Mouse (Mus musculus): ENCODE results near the gene Gcnt1. TPM values are rescaled to one million over a fixed set of nuclear protein-coding genes. Genes with fewer than 3 reads are reported as not detected.

The Gcnt1 gene
- polyA plus RNA-seq, 1 experiment from 2014 or later, result 0.58 TPM

DNA sequence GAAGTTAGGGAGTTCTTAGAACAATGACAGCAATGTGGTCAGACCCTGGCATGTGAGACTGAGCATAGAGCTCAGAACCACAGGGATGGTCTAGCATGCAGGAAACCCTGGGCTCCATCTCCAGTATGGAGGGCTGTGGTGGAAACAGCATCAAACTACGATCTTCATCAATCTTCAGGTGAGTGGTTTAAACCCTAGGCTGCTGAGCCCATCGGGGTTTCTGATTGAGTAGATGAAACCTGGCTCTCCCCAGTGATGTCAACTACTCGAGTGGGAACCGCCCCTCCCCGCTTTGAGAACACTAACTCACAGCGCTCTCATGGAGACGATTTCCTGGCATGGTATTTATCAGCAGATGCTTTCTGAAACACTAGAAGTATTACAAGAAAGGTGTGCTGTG is 7.9 kb upstream of the Gcnt1 start:
- Histone ChIP-seq H3K4me2 (ENCODE audit: low read length) (no peak overlapping the region), H3K27ac (ENCODE audit: low read length) (no peak overlapping the region), H3K4me3 (replicated peaks; ENCODE audit: low read length) (no peak overlapping the region), H3K36me3 (ENCODE audit: control insufficient read depth, insufficient read depth) (no peaks in the 10 kb centered on the region), H3K9ac (replicated peaks; ENCODE audit: low read depth, low read length) (no peak overlapping the region), H3K9me3 (ENCODE audit: control insufficient read depth, low read length) (no peaks in the 10 kb centered on the region), H3K4me1 (replicated peaks; ENCODE audit: control insufficient read depth, insufficient read depth, low read length) (no peaks in the 10 kb centered on the region), H3K27me3 (replicated peaks; ENCODE audit: control insufficient read depth, insufficient read depth, low read length) (no peaks in the 10 kb centered on the region)
- 77% methylated on average over 7 of the region's 7 CpGs for WGBS
- ATAC-seq, result no peak

GRCm38 (mm10) chr19:17378845-17379244 is 6.2 kb upstream of the Gcnt1 start:
- no peaks in the 10 kb centered on the region for H3K36me3 ChIP-seq (ENCODE audit: control insufficient read depth, insufficient read depth)
- H3K4me2 ChIP-seq (ENCODE audit: low read length), result no peak overlapping the region
- no peak for ATAC-seq

DNA sequence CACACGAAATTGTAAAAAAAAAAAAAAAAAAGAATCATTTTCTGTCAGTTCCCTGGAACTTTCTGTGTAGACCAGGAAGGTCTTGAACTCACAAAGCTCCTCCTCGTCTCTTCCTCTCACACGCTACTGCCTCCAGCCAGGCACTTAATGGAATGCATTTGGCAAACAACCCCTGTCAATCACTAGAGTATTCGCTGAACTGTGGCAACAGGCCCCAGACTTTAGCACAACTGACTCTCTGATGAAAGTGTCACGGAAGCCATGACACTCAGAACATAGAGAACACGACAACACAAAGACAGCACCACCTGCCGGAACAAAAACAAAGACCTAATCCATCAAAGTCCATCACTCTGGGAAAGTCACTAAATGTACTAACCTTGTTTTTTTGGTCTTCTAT is 3.1 kb downstream of the Gcnt1 start:
- Histone ChIP-seq H3K9ac (replicated peaks; ENCODE audit: low read depth, low read length) (no peak overlapping the region), H3K27ac (ENCODE audit: low read length) (no peak overlapping the region), H3K27me3 (replicated peaks; ENCODE audit: control insufficient read depth, insufficient read depth, low read length) (no peaks in the 10 kb centered on the region), H3K4me1 (replicated peaks; ENCODE audit: control insufficient read depth, insufficient read depth, low read length) (no peaks in the 10 kb centered on the region), H3K36me3 (ENCODE audit: control insufficient read depth, insufficient read depth) (no peaks in the 10 kb centered on the region), H3K4me2 (ENCODE audit: low read length) (no peak overlapping the region), H3K4me3 (replicated peaks; ENCODE audit: low read length) (no peak overlapping the region), H3K9me3 (ENCODE audit: control insufficient read depth, low read length) (no peaks in the 10 kb centered on the region)
- 61% methylated on average over 7 of the region's 7 CpGs for WGBS
- no peak for ATAC-seq

More at GRCm38 (mm10) chr19:17378845-17379244, 6.2 kb upstream of the Gcnt1 start:
- H3K4me1 ChIP-seq (replicated peaks; ENCODE audit: control insufficient read depth, insufficient read depth, low read length), result no peaks in the 10 kb centered on the region
- H3K27ac ChIP-seq (ENCODE audit: low read length), result no peak overlapping the region
- no peaks in the 10 kb centered on the region for H3K27me3 ChIP-seq (replicated peaks; ENCODE audit: control insufficient read depth, insufficient read depth, low read length)
- no peaks in the 10 kb centered on the region for H3K9me3 ChIP-seq (ENCODE audit: control insufficient read depth, low read length)
- H3K9ac ChIP-seq (replicated peaks; ENCODE audit: low read depth, low read length), result no peak overlapping the region
- no peak overlapping the region for H3K4me3 ChIP-seq (replicated peaks; ENCODE audit: low read length)

DNA sequence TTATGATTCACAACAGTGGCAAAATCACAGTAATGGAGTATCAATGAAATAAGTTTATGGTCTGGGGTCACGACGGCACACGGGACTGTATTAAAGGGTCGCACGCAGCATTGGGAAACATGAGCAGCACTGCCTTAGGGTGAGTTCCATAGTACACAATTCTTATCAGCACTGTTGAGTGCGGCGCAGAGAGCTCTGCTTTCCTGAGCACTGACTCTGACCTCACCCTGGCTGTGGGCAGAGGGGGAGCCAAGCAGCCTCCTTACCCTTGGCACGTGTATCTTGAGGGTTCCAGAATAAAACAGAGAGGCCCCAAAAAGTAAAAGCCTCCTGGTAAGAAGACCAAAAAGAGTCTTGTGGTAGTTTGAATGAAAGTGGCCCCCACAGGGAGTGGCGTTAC is 4.1 kb downstream of the Gcnt1 start:
- no peak overlapping the region for H3K4me3 ChIP-seq (replicated peaks; ENCODE audit: low read length)
- H3K4me1 ChIP-seq (replicated peaks; ENCODE audit: control insufficient read depth, insufficient read depth, low read length), result no peaks in the 10 kb centered on the region
- H3K27ac ChIP-seq (ENCODE audit: low read length), result no peak overlapping the region
- ATAC-seq, result no peak
- H3K27me3 ChIP-seq (replicated peaks; ENCODE audit: control insufficient read depth, insufficient read depth, low read length), result no peaks in the 10 kb centered on the region
- WGBS, result 92% methylated on average over 9 of the region's 9 CpGs
- H3K9me3 ChIP-seq (ENCODE audit: control insufficient read depth, low read length), result no peaks in the 10 kb centered on the region
- no peak overlapping the region for H3K9ac ChIP-seq (replicated peaks; ENCODE audit: low read depth, low read length)
- H3K4me2 ChIP-seq (ENCODE audit: low read length), result no peak overlapping the region
- H3K36me3 ChIP-seq (ENCODE audit: control insufficient read depth, insufficient read depth), result no peaks in the 10 kb centered on the region

- WGBS, result 95% methylated on average over 8 of the region's 8 CpGs
- Histone ChIP-seq H3K27ac (ENCODE audit: low read length) (no peak overlapping the region), H3K9ac (replicated peaks; ENCODE audit: low read depth, low read length) (no peak overlapping the region), H3K36me3 (ENCODE audit: control insufficient read depth, insufficient read depth) (no peaks in the 10 kb centered on the region), H3K9me3 (ENCODE audit: control insufficient read depth, low read length) (no peaks in the 10 kb centered on the region), H3K27me3 (replicated peaks; ENCODE audit: control insufficient read depth, insufficient read depth, low read length) (no peaks in the 10 kb centered on the region), H3K4me2 (ENCODE audit: low read length) (no peak overlapping the region), H3K4me1 (replicated peaks; ENCODE audit: control insufficient read depth, insufficient read depth, low read length) (no peaks in the 10 kb centered on the region), H3K4me3 (replicated peaks; ENCODE audit: low read length) (no peak overlapping the region)
- no peak for ATAC-seq
These were observed 6.1 kb downstream of the Gcnt1 start for GRCm38 (mm10) chr19:17366364-17367090.

GRCm38 (mm10) chr19:17364741-17365140 is 7.9 kb downstream of the Gcnt1 start:
- Histone ChIP-seq H3K9me3 (ENCODE audit: control insufficient read depth, low read length) (no peaks in the 10 kb centered on the region), H3K4me2 (ENCODE audit: low read length) (no peak overlapping the region), H3K9ac (replicated peaks; ENCODE audit: low read depth, low read length) (no peak overlapping the region), H3K27ac (ENCODE audit: low read length) (no peak overlapping the region), H3K4me3 (replicated peaks; ENCODE audit: low read length) (no peak overlapping the region), H3K27me3 (replicated peaks; ENCODE audit: control insufficient read depth, insufficient read depth, low read length) (no peaks in the 10 kb centered on the region), H3K36me3 (ENCODE audit: control insufficient read depth, insufficient read depth) (no peaks in the 10 kb centered on the region), H3K4me1 (replicated peaks; ENCODE audit: control insufficient read depth, insufficient read depth, low read length) (no peaks in the 10 kb centered on the region)
- WGBS, result 45% methylated on average over 3 of the region's 3 CpGs
- no peak for ATAC-seq

- Histone ChIP-seq H3K4me1 (replicated peaks; ENCODE audit: control insufficient read depth, insufficient read depth, low read length) (peaks cover 5% of the 10 kb centered on the region), H3K36me3 (ENCODE audit: control insufficient read depth, insufficient read depth) (no peaks in the 10 kb centered on the region), H3K9ac (replicated peaks; ENCODE audit: low read depth, low read length) (no peak overlapping the region), H3K9me3 (ENCODE audit: control insufficient read depth, low read length) (no peaks in the 10 kb centered on the region), H3K27me3 (replicated peaks; ENCODE audit: control insufficient read depth, insufficient read depth, low read length) (no peaks in the 10 kb centered on the region), H3K4me2 (ENCODE audit: low read length) (no peak overlapping the region), H3K27ac (ENCODE audit: low read length) (no peak overlapping the region), H3K4me3 (replicated peaks; ENCODE audit: low read length) (no peak overlapping the region)
- WGBS, result 83% methylated on average over 2 of the region's 2 CpGs
- ATAC-seq, result no peak
These were observed 11.5 kb downstream of the Gcnt1 start for GRCm38 (mm10) chr19:17361181-17361580.

GRCm38 (mm10) chr19:17359315-17359890 is 13.2 kb downstream of the Gcnt1 start:
- H3K9ac ChIP-seq (replicated peaks; ENCODE audit: low read depth, low read length), result no peak overlapping the region
- H3K4me2 ChIP-seq (ENCODE audit: low read length), result no peak overlapping the region
- H3K4me1 ChIP-seq (replicated peaks; ENCODE audit: control insufficient read depth, insufficient read depth, low read length), result peaks cover 7% of the 10 kb centered on the region
- ATAC-seq, result no peak
- H3K27me3 ChIP-seq (replicated peaks; ENCODE audit: control insufficient read depth, insufficient read depth, low read length), result peaks cover 7% of the 10 kb centered on the region; the same call in 1 of the 2 replicates
- no peaks in the 10 kb centered on the region for H3K9me3 ChIP-seq (ENCODE audit: control insufficient read depth, low read length)
- H3K4me3 ChIP-seq (replicated peaks; ENCODE audit: low read length), result no peak overlapping the region
- H3K36me3 ChIP-seq (ENCODE audit: control insufficient read depth, insufficient read depth), result no peaks in the 10 kb centered on the region
- no peak overlapping the region for H3K27ac ChIP-seq (ENCODE audit: low read length)
- WGBS, result 81% methylated on average over 14 of the region's 14 CpGs

GRCm38 (mm10) chr19:17357391-17357790 is 15.3 kb downstream of the Gcnt1 start:
- H3K4me2 ChIP-seq (ENCODE audit: low read length), result no peak overlapping the region
- 57% methylated on average over 3 of the region's 3 CpGs for WGBS
- no peak overlapping the region for H3K4me3 ChIP-seq (replicated peaks; ENCODE audit: low read length)
- no peak overlapping the region for H3K27ac ChIP-seq (ENCODE audit: low read length)
- peaks cover 7% of the 10 kb centered on the region for H3K4me1 ChIP-seq (replicated peaks; ENCODE audit: control insufficient read depth, insufficient read depth, low read length)
- ATAC-seq, result no peak
- no peaks in the 10 kb centered on the region for H3K36me3 ChIP-seq (ENCODE audit: control insufficient read depth, insufficient read depth)
- no peak overlapping the region for H3K9ac ChIP-seq (replicated peaks; ENCODE audit: low read depth, low read length)
- H3K27me3 ChIP-seq (replicated peaks; ENCODE audit: control insufficient read depth, insufficient read depth, low read length), result peaks cover 7% of the 10 kb centered on the region; the same call in 1 of the 2 replicates
- H3K9me3 ChIP-seq (ENCODE audit: control insufficient read depth, low read length), result no peaks in the 10 kb centered on the region

All from forebrain, embryonic 16.5 days (tissue).